Mouse (Mus musculus): ENCODE results near the gene Prima1. TPM values are rescaled to one million over a fixed set of nuclear protein-coding genes. Genes with fewer than 3 reads are reported as not detected.

Prima1 gene
- polyA plus RNA-seq (2015; fragmentation: Illumina TruSeq; extraction: RNeasy Lipid Tissue Mini Kit (QIAGEN cat#74804); ENCODE audit: insufficient read depth, low read depth, low replicate concordance): not detected

DNA sequence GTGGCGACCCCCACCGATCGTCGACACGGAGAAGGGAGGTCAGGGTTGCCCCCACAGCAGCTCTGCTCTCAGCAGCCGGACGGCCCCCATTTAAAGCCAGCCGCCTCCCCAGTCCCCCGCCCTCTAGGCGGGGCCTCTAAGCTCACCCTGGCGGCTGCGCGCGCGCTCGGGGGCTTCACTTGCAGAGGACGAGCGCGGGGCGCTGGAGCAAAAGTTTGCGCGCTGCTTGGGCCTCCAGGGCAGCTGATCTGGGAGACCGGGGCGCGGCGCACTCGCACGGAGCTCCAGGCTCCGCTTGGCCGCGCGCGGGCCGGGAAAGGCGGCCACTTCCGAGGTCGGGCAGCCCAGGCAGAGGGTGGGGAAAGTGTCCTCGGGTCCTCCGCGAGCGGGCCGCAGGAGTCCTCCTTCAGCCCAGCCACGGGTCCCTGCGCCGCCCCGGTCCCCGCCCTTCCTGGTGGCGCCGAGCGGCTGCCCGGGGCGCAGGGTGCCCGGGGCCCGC lies at the start of gene Prima1:
Gene Prima1, minus strand, starts transcription at position 68 of the 499 bp plus-strand sequence.

Other genes starting within 250 kb of the Prima1 start
- not detected for gene Fam181a, start 68.8 kb upstream of the Prima1 start, polyA plus RNA-seq (2015; fragmentation: Illumina TruSeq; extraction: RNeasy Lipid Tissue Mini Kit (QIAGEN cat#74804); ENCODE audit: insufficient read depth, low read depth, low replicate concordance)
- 0.70 TPM for gene Asb2, start 113.9 kb upstream of the Prima1 start, polyA plus RNA-seq (2015; fragmentation: Illumina TruSeq; extraction: RNeasy Lipid Tissue Mini Kit (QIAGEN cat#74804); ENCODE audit: insufficient read depth, low read depth, low replicate concordance)
- 1.3 TPM for gene Otub2, start 146.5 kb upstream of the Prima1 start, polyA plus RNA-seq (2015; fragmentation: Illumina TruSeq; extraction: RNeasy Lipid Tissue Mini Kit (QIAGEN cat#74804); ENCODE audit: insufficient read depth, low read depth, low replicate concordance)
- not detected for gene 9330161L09Rik, start 165.7 kb upstream of the Prima1 start, polyA plus RNA-seq (2015; fragmentation: Illumina TruSeq; extraction: RNeasy Lipid Tissue Mini Kit (QIAGEN cat#74804); ENCODE audit: insufficient read depth, low read depth, low replicate concordance)
- gene Ddx24, start 183.7 kb upstream of the Prima1 start, polyA plus RNA-seq (2015; fragmentation: Illumina TruSeq; extraction: RNeasy Lipid Tissue Mini Kit (QIAGEN cat#74804); ENCODE audit: insufficient read depth, low read depth, low replicate concordance): 10.5 TPM
- gene Ifi27, start 192.1 kb upstream of the Prima1 start, polyA plus RNA-seq (2015; fragmentation: Illumina TruSeq; extraction: RNeasy Lipid Tissue Mini Kit (QIAGEN cat#74804); ENCODE audit: insufficient read depth, low read depth, low replicate concordance): 155 TPM
- gene Ifi27l2a, start 201.5 kb upstream of the Prima1 start, polyA plus RNA-seq (2015; fragmentation: Illumina TruSeq; extraction: RNeasy Lipid Tissue Mini Kit (QIAGEN cat#74804); ENCODE audit: insufficient read depth, low read depth, low replicate concordance): 99.7 TPM
- gene Ifi27l2b, start 215.1 kb upstream of the Prima1 start, polyA plus RNA-seq (2015; fragmentation: Illumina TruSeq; extraction: RNeasy Lipid Tissue Mini Kit (QIAGEN cat#74804); ENCODE audit: insufficient read depth, low read depth, low replicate concordance): 0.79 TPM

All from pancreas, adult 10 weeks (tissue).